Mouse (Mus musculus): ENCODE results near the gene Gpr108. TPM values are rescaled to one million over a fixed set of nuclear protein-coding genes. Genes with fewer than 3 reads are reported as not detected.

The Gpr108 gene
- polyA plus RNA-seq (2012; rRNA removed), result 34.1 and 37.3 TPM in 2 replicates

- H3K36me3 ChIP-seq (ENCODE audit: control insufficient read depth, insufficient read depth, low read length), result no peaks in the 10 kb centered on the region; the same call in 1 of the 2 replicates
- TF ChIP-seq CTCF (IDR thresholded peaks at IDR 0.05; ENCODE audit: control insufficient read depth, insufficient read depth, insufficient replicate concordance, low read depth, low read length) (peak; percentile 56; the same call in 1 of the 2 replicates), POLR2A (IDR thresholded peaks at IDR 0.05; ENCODE audit: control insufficient read depth, low read depth, low read length) (no peak)
- peaks cover 32% of the 10 kb centered on the region for H3K4me1 ChIP-seq (ENCODE audit: control insufficient read depth, insufficient read depth, low read length)
- peak within 1 kb of the TSS; percentile 96 for H3K27ac ChIP-seq (ENCODE audit: control insufficient read depth, insufficient read depth, low read depth, low read length)
- peak within 1 kb of the TSS; percentile 98 for H3K4me3 ChIP-seq (ENCODE audit: control insufficient read depth, low read depth, low read length)
- no peaks in the 10 kb centered on the region for H3K27me3 ChIP-seq (ENCODE audit: control insufficient read depth, insufficient read depth, low read length)
These were observed at the start of gene Gpr108 for GRCm38 (mm10) chr17:57248201-57248699. TSS of gene Gpr108 (minus strand) at chr17:57248446.

DNA sequence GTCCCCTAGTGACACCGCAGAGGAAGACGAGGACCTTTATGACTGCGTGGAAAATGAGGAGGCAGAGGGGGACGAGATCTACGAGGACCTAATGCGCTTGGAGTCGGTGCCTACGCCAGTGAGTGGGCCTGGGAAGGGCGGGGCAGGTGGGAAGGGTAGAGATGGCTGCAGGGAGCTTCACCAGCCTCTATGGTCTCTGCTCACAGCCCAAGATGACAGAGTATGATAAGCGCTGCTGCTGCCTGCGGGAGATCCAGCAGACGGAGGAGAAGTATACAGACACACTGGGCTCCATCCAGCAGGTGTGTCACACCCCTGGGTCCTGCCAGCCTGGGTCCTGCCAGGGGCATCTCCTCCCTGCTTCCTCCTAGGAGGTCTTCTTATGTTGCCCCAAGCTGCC, 48.8 kb upstream of the Gpr108 start:
- Histone ChIP-seq H3K27me3 (ENCODE audit: control insufficient read depth, insufficient read depth, low read length) (no peaks in the 10 kb centered on the region), H3K27ac (ENCODE audit: control insufficient read depth, insufficient read depth, low read depth, low read length) (no peak overlapping the region)

GRCm38 (mm10) chr17:57295935-57296334, 47.7 kb upstream of the Gpr108 start:
- H3K27me3 ChIP-seq (ENCODE audit: control insufficient read depth, insufficient read depth, low read length), result no peaks in the 10 kb centered on the region
- no peak for TF ChIP-seq CTCF (IDR thresholded peaks at IDR 0.05; ENCODE audit: control insufficient read depth, insufficient read depth, insufficient replicate concordance, low read depth, low read length)
- TF ChIP-seq POLR2A (IDR thresholded peaks at IDR 0.05; ENCODE audit: control insufficient read depth, low read depth, low read length), result no peak
- H3K27ac ChIP-seq (ENCODE audit: control insufficient read depth, insufficient read depth, low read depth, low read length), result no peak overlapping the region
- no peaks in the 10 kb centered on the region for H3K4me1 ChIP-seq (ENCODE audit: control insufficient read depth, insufficient read depth, low read length)
- H3K36me3 ChIP-seq (ENCODE audit: control insufficient read depth, insufficient read depth, low read length), result no peaks in the 10 kb centered on the region
- H3K4me3 ChIP-seq (ENCODE audit: control insufficient read depth, low read depth, low read length), result no peak overlapping the region

More for the DNA sequence above, 48.8 kb upstream of the Gpr108 start:
- Histone ChIP-seq H3K4me1 (ENCODE audit: control insufficient read depth, insufficient read depth, low read length) (no peaks in the 10 kb centered on the region), H3K4me3 (ENCODE audit: control insufficient read depth, low read depth, low read length) (no peak overlapping the region), H3K36me3 (ENCODE audit: control insufficient read depth, insufficient read depth, low read length) (no peaks in the 10 kb centered on the region)
- TF ChIP-seq POLR2A (IDR thresholded peaks at IDR 0.05; ENCODE audit: control insufficient read depth, low read depth, low read length), result no peak
- TF ChIP-seq CTCF (IDR thresholded peaks at IDR 0.05; ENCODE audit: control insufficient read depth, insufficient read depth, insufficient replicate concordance, low read depth, low read length), result no peak

- Histone ChIP-seq H3K27ac (ENCODE audit: control insufficient read depth, insufficient read depth, low read depth, low read length) (no peak overlapping the region), H3K4me3 (ENCODE audit: control insufficient read depth, low read depth, low read length) (no peak overlapping the region), H3K4me1 (ENCODE audit: control insufficient read depth, insufficient read depth, low read length) (no peaks in the 10 kb centered on the region), H3K36me3 (ENCODE audit: control insufficient read depth, insufficient read depth, low read length) (no peaks in the 10 kb centered on the region), H3K27me3 (ENCODE audit: control insufficient read depth, insufficient read depth, low read length) (no peaks in the 10 kb centered on the region)
- TF ChIP-seq CTCF (IDR thresholded peaks at IDR 0.05; ENCODE audit: control insufficient read depth, insufficient read depth, insufficient replicate concordance, low read depth, low read length) (no peak), POLR2A (IDR thresholded peaks at IDR 0.05; ENCODE audit: control insufficient read depth, low read depth, low read length) (no peak)
These were observed 44.7 kb upstream of the Gpr108 start for GRCm38 (mm10) chr17:57292968-57293367.

GRCm38 (mm10) chr17:57292302-57292701, 44.1 kb upstream of the Gpr108 start:
- Histone ChIP-seq H3K27me3 (ENCODE audit: control insufficient read depth, insufficient read depth, low read length) (no peaks in the 10 kb centered on the region), H3K27ac (ENCODE audit: control insufficient read depth, insufficient read depth, low read depth, low read length) (no peak overlapping the region), H3K4me1 (ENCODE audit: control insufficient read depth, insufficient read depth, low read length) (no peaks in the 10 kb centered on the region), H3K36me3 (ENCODE audit: control insufficient read depth, insufficient read depth, low read length) (no peaks in the 10 kb centered on the region), H3K4me3 (ENCODE audit: control insufficient read depth, low read depth, low read length) (no peak overlapping the region)
- no peak for TF ChIP-seq CTCF (IDR thresholded peaks at IDR 0.05; ENCODE audit: control insufficient read depth, insufficient read depth, insufficient replicate concordance, low read depth, low read length)

DNA sequence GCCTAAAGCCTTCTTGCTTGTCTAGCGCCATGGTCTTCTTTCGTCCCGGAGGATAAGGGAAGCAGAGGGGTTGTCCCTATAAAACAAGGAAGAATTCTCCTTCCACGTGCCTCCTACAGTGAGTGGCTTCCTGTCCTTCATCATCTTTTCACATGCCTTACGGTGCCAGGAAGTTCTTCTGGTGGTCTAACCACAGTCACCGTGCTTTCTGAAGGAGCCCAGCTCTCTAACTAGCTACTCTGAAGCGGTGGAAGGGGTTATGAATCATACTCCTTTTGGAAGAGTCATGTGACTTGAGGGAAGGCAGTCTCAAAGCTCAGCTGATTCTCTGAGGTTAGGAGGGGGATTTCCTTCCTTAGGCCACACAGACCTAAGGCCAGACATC, 42.4 kb upstream of the Gpr108 start:
- Histone ChIP-seq H3K36me3 (ENCODE audit: control insufficient read depth, insufficient read depth, low read length) (no peaks in the 10 kb centered on the region), H3K27ac (ENCODE audit: control insufficient read depth, insufficient read depth, low read depth, low read length) (no peak overlapping the region), H3K4me1 (ENCODE audit: control insufficient read depth, insufficient read depth, low read length) (no peaks in the 10 kb centered on the region)

DNA sequence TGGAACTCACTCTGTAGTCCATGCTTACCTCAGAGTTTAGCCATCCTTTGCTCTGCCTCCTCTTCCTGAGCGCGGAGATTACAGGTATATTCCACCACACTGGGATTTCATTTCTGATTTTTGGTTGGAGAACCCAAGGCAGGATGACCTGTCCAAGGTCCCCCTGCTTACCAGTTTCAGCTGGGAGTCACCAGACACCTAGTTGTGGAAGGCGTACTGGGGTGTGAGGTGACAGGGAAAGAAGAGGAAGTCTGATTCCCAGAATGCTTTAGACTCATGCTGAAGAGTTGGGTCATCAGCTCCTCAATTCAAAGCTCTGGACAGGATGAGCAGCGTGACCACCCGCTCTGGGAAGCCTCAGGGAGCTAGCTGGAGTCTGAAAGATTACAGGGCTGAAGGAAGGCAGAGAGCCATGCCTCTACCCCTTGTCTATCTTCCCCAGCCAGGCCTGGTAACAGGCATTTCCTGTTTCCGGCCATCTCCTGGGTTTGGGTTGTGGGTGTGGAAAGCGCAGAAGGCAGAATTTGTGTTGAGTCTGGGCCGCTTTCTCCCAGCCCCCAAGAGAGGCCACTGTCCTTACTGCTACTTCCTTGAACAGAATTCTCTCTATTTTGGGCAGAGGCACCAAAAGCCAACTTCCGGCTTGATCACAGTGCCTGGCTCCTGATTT, 41.9 kb upstream of the Gpr108 start:
- Histone ChIP-seq H3K27me3 (ENCODE audit: control insufficient read depth, insufficient read depth, low read length) (no peaks in the 10 kb centered on the region), H3K27ac (ENCODE audit: control insufficient read depth, insufficient read depth, low read depth, low read length) (no peak overlapping the region), H3K4me1 (ENCODE audit: control insufficient read depth, insufficient read depth, low read length) (no peaks in the 10 kb centered on the region), H3K4me3 (ENCODE audit: control insufficient read depth, low read depth, low read length) (no peak overlapping the region), H3K36me3 (ENCODE audit: control insufficient read depth, insufficient read depth, low read length) (no peaks in the 10 kb centered on the region)
- TF ChIP-seq POLR2A (IDR thresholded peaks at IDR 0.05; ENCODE audit: control insufficient read depth, low read depth, low read length), result no peak
- no peak for TF ChIP-seq CTCF (IDR thresholded peaks at IDR 0.05; ENCODE audit: control insufficient read depth, insufficient read depth, insufficient replicate concordance, low read depth, low read length)

More for the DNA sequence above, 42.4 kb upstream of the Gpr108 start:
- H3K27me3 ChIP-seq (ENCODE audit: control insufficient read depth, insufficient read depth, low read length), result no peaks in the 10 kb centered on the region
- no peak overlapping the region for H3K4me3 ChIP-seq (ENCODE audit: control insufficient read depth, low read depth, low read length)
- no peak for TF ChIP-seq CTCF (IDR thresholded peaks at IDR 0.05; ENCODE audit: control insufficient read depth, insufficient read depth, insufficient replicate concordance, low read depth, low read length)
- TF ChIP-seq POLR2A (IDR thresholded peaks at IDR 0.05; ENCODE audit: control insufficient read depth, low read depth, low read length), result no peak

All from testis, adult 2 months (tissue).